Mouse (Mus musculus) CH12.LX (cell line): ENCODE data around the gene Gm6588. TPM values are rescaled to one million over a fixed set of nuclear protein-coding genes. Genes with fewer than 3 reads are reported as not detected.

Experiments
- DNase-seq: peaks from one replicate; pipeline ENCODE4 v3.0.0-alpha.2; 2013; ENCODE audit errors: extremely low read depth
- H3K27ac ChIP-seq: 2 replicates; pipeline ENCODE4 v1.5.1; 2012; ENCODE audit warnings: low read depth, mild to moderate bottlenecking, control low read depth, moderate library complexity; ENCODE audit not compliant: insufficient read depth
- H3K27me3 ChIP-seq: replicated peaks from 2 replicates; pipeline ENCODE3; 2012; ENCODE audit warnings: inconsistent platforms
- H3K36me3 ChIP-seq, 2 experiments: replicated peaks in 1 of 2; 2 replicates each; pipeline versions ENCODE3 to v1.6.1; 2012; ENCODE audit warnings: inconsistent platforms in 1 of 2, low read length in 1 of 2, mild to moderate bottlenecking in 1 of 2, mixed read lengths in 1 of 2, moderate library complexity in 1 of 2; ENCODE audit not compliant: control insufficient read depth in 1 of 2, insufficient read depth in 1 of 2
- H3K4me1 ChIP-seq, 2 experiments: 2 replicates each; pipeline ENCODE4 v1.6.1; 2012; ENCODE audit warnings: inconsistent platforms in 1 of 2, moderate library complexity in 1 of 2; ENCODE audit not compliant: insufficient read depth in 2 of 2, control insufficient read depth in 1 of 2
- H3K4me2 ChIP-seq: 2 replicates; pipeline ENCODE4 v1.6.1; 2012; ENCODE audit warnings: low read depth, mild to moderate bottlenecking, control low read depth; ENCODE audit not compliant: poor library complexity, insufficient read depth, severe bottlenecking
- H3K4me3 ChIP-seq, 3 experiments: fragments of 150-350 bp in 1 of 3; sonication (generic) in 1 of 3; replicated peaks in 1 of 3; 2 replicates each; pipeline versions ENCODE3 to v1.5.1; 2011 to 2012; ENCODE audit warnings: low read depth in 2 of 3, low read length in 2 of 3, mild to moderate bottlenecking in 2 of 3, moderate library complexity in 2 of 3, control low read depth in 1 of 3, improper control_type of control experiment in 1 of 3, inconsistent platforms in 1 of 3, mixed read lengths in 1 of 3; ENCODE audit not compliant: poor library complexity in 1 of 3
- H3K79me2 ChIP-seq: replicated peaks from 2 replicates; pipeline ENCODE4 v1.6.1; 2012; ENCODE audit warnings: mild to moderate bottlenecking, moderate library complexity; ENCODE audit not compliant: control insufficient read depth, poor library complexity, insufficient read depth, severe bottlenecking; ENCODE audit errors: extremely low read depth
- H3K9ac ChIP-seq: 2 replicates; pipeline ENCODE4 v1.6.1; 2012; ENCODE audit warnings: low read depth, mild to moderate bottlenecking, control low read depth, moderate library complexity; ENCODE audit not compliant: insufficient read depth
- H3K9me3 ChIP-seq: replicated peaks from 2 replicates; pipeline ENCODE3; 2012; ENCODE audit warnings: low read length, inconsistent platforms, mixed read lengths
- CHD1 ChIP-seq: IDR thresholded peaks from 2 replicates; pipeline ENCODE4 v1.6.1; 2012; ENCODE audit warnings: low read depth, low read length, improper control_type of control experiment, inconsistent platforms
- CHD2 ChIP-seq: IDR thresholded peaks from 2 replicates; pipeline ENCODE4 v1.6.1; 2011; ENCODE audit warnings: low read length, improper control_type of control experiment
- E2F4 ChIP-seq: IDR thresholded peaks from 2 replicates; pipeline ENCODE4 v1.6.1; 2011; ENCODE audit warnings: low read depth, low read length, improper control_type of control experiment; ENCODE audit not compliant: insufficient replicate concordance
- EP300 ChIP-seq: IDR thresholded peaks from 2 replicates; pipeline ENCODE4 v1.6.1; 2011; ENCODE audit warnings: low read length, improper control_type of control experiment
- ETS1 ChIP-seq: conservative IDR thresholded peaks from 2 replicates; pipeline ENCODE4 v1.6.1; 2012; ENCODE audit warnings: low read depth, mild to moderate bottlenecking, inconsistent platforms, low read length, improper control_type of control experiment, moderate library complexity
- GABPA ChIP-seq: IDR thresholded peaks from 2 replicates; pipeline ENCODE4 v1.6.1; 2012; ENCODE audit warnings: low read depth, low read length, improper control_type of control experiment, inconsistent platforms; ENCODE audit not compliant: insufficient replicate concordance
- HCFC1 ChIP-seq: IDR thresholded peaks from 2 replicates; pipeline ENCODE4 v1.6.1; 2012; ENCODE audit warnings: low read depth, mild to moderate bottlenecking, inconsistent platforms, low read length, improper control_type of control experiment
- JUND ChIP-seq: conservative IDR thresholded peaks from 2 replicates; pipeline ENCODE4 v1.6.1; 2011; ENCODE audit warnings: low read depth, low read length, improper control_type of control experiment
- KAT2A ChIP-seq: IDR thresholded peaks from 2 replicates; pipeline ENCODE4 v1.6.1; 2012; ENCODE audit warnings: low read length, improper control_type of control experiment, inconsistent platforms; ENCODE audit not compliant: insufficient replicate concordance
- MAZ ChIP-seq: IDR thresholded peaks from 2 replicates; pipeline ENCODE4 v1.6.1; 2012; ENCODE audit warnings: low read depth, mild to moderate bottlenecking, inconsistent platforms, low read length, improper control_type of control experiment, moderate library complexity
- MYC ChIP-seq: IDR thresholded peaks from 2 replicates; pipeline ENCODE4 v1.6.1; 2011; ENCODE audit warnings: low read depth, mild to moderate bottlenecking, improper control_type of control experiment, low read length
- NELFE ChIP-seq: IDR thresholded peaks from 2 replicates; pipeline ENCODE4 v1.6.1; 2011; ENCODE audit warnings: low read depth, low read length, improper control_type of control experiment
- POLR2A ChIP-seq: IDR thresholded peaks from 2 replicates; pipeline ENCODE4 v1.6.1; 2011; ENCODE audit warnings: low read depth, mild to moderate bottlenecking, improper control_type of control experiment, low read length
- POLR2AphosphoS2 ChIP-seq: IDR thresholded peaks from 2 replicates; pipeline ENCODE4 v1.6.1; 2011; ENCODE audit warnings: low read depth, low read length, improper control_type of control experiment
- SIN3A ChIP-seq: IDR thresholded peaks from 2 replicates; pipeline ENCODE4 v1.6.1; 2012; ENCODE audit warnings: low read length, improper control_type of control experiment, inconsistent platforms
- USF2 ChIP-seq: conservative IDR thresholded peaks from 2 replicates; pipeline ENCODE4 v1.6.1; 2011; ENCODE audit warnings: low read depth, low read length, improper control_type of control experiment
- ZC3H11A ChIP-seq: IDR thresholded peaks from 2 replicates; pipeline ENCODE4 v1.6.1; 2012; ENCODE audit warnings: low read depth, mild to moderate bottlenecking, inconsistent platforms, low read length, improper control_type of control experiment
- ZKSCAN1 ChIP-seq: IDR thresholded peaks from 2 replicates; pipeline ENCODE4 v1.6.1; 2012; ENCODE audit warnings: low read depth, inconsistent platforms, low read length, improper control_type of control experiment, borderline replicate concordance
- ZMIZ1 ChIP-seq: IDR thresholded peaks from 2 replicates; pipeline ENCODE4 v1.6.1; 2012; ENCODE audit warnings: low read depth, mild to moderate bottlenecking, inconsistent platforms, low read length, improper control_type of control experiment
- ZNF384 ChIP-seq: IDR thresholded peaks from 2 replicates; pipeline ENCODE4 v1.6.1; 2012; ENCODE audit warnings: low read depth, low read length, improper control_type of control experiment, inconsistent platforms
- dilution Hi-C: fragments of 300-500 bp; cut with MboI; formaldehyde crosslinking; loops from 2 replicates; pipeline ENCODE4 v1.14.3; 2020; ENCODE audit warnings: low sequenced_read_pairs; ENCODE audit not compliant: extremely low pct_unique_long_range_greater_than_20kb, extremely low pct_ligation_motif_present
- in situ Hi-C: fragments of 300-500 bp; cut with MboI; formaldehyde crosslinking; loops from 3 replicates; pipeline ENCODE4 v1.14.3; 2019; ENCODE audit warnings: low sequenced_read_pairs, low pct_ligation_motif_present, low pct_unique_long_range_greater_than_20kb, mixed read lengths
- polyA plus RNA-seq: library from polyadenylated mRNA; unstranded; fragments of >175 nt; gene quantifications from 2 replicates; pipeline ENCODE4 v1.2.1, GENCODE M21; 2012; ENCODE audit warnings: low read depth; ENCODE audit not compliant: insufficient read length
- total RNA-seq, 2 experiments: library from RNA; depleted of rRNA; stranded (reverse); fragments of 300-350 nt in 1 of 2; fragments of >200 nt in 1 of 2; gene quantifications; 2 replicates each; pipeline ENCODE4 v1.2.3; 2012 to 2014

Gene Gm6588
- total and polyA plus RNA-seq, 3 experiments = not detected

GRCm38 (mm10) chr5:112483030-112483429 lies 33.8 kb downstream of the Gm6588 start:
- Histone ChIP-seq H3K27me3 (no peaks in the 10 kb centered on the region), H3K4me3 (no peak overlapping the region), H3K79me2 (no peaks in the 10 kb centered on the region), H3K36me3 (no peaks in the 10 kb centered on the region), H3K4me1 (no peaks in the 10 kb centered on the region; a peak in 1 of 4 replicates), H3K9ac (no peak overlapping the region), H3K4me2 (no peak overlapping the region), H3K27ac (no peak overlapping the region), H3K9me3 (peaks cover 87% of the 10 kb centered on the region)
- dilution Hi-C loops = no loop called here
- TF ChIP-seq ZKSCAN1 (no peak), ETS1 (no peak)
- in situ Hi-C loops = no loop called here
- DNase-seq = no peak

- Histone ChIP-seq H3K27ac (no peak overlapping the region), H3K4me2 (no peak overlapping the region), H3K36me3 (no peaks in the 10 kb centered on the region), H3K9me3 (peaks cover 88% of the 10 kb centered on the region), H3K4me1 (no peaks in the 10 kb centered on the region; a peak in 1 of 4 replicates), H3K27me3 (no peaks in the 10 kb centered on the region), H3K79me2 (no peaks in the 10 kb centered on the region), H3K9ac (no peak overlapping the region), H3K4me3 (no peak overlapping the region)
- no peak for DNase-seq
- in situ Hi-C loops = no loop called here
- dilution Hi-C loops = no loop called here
- TF ChIP-seq USF2 (no peak), E2F4 (no peak), MAZ (no peak), CHD1 (no peak), ZC3H11A (no peak), ZMIZ1 (no peak), GABPA (no peak), KAT2A (no peak), NELFE (no peak), SIN3A (no peak), ETS1 (no peak), POLR2AphosphoS2 (no peak), MYC (no peak), ZNF384 (no peak), CHD2 (no peak), HCFC1 (no peak), EP300 (no peak), JUND (no peak), POLR2A (no peak)
These were observed 35.9 kb downstream of the Gm6588 start for GRCm38 (mm10) chr5:112484924-112485715.
